Mouse (Mus musculus) adrenal gland, adult 18-20 months (tissue): ENCODE measurements at regions not wholly inside any gene's neighbourhood (a gene's known extent, or its start where the extent isn't known, plus 50 kb on each side); places are given as distances from the start of the nearest gene placed in this dataset.
A peak's percentile ranks its signal among the peaks of the same experiment; 100 is the strongest.

Experiments used
- DNase-seq, 2 experiments: peaks; one replicate each; pipeline ENCODE4 v3.0.0; 2021 to 2022; ENCODE audit warnings: low spot score in 2 of 2

GRCm38 (mm10) chr3:120123155-120123554 is 338.9 kb upstream of the Ptbp2 start:
- DNase-seq, result no peak

- DNase-seq, result no peak
Measured at GRCm38 (mm10) chr3:120083171-120083932, 299.1 kb upstream of the Ptbp2 start.

DNA sequence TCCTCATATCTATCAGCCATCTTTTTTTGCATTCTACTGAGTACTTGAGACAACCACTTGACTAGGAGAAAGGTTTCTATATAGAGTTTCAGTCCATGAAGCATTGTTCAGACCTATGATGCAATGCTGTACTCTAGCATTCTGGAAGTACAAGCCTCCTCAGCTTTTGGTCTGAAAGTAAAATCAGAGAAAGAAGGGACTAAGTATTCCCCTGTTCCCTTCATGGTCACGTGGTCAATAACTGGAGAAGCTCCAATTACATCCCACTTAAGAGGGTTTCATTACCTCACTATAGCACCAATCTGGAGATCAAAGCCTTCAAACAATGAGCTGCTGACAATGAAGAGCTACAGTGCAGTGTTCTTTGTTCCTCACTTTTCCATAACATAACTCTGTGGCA is 289.3 kb upstream of the Ptbp2 start:
- no peak for DNase-seq

DNA sequence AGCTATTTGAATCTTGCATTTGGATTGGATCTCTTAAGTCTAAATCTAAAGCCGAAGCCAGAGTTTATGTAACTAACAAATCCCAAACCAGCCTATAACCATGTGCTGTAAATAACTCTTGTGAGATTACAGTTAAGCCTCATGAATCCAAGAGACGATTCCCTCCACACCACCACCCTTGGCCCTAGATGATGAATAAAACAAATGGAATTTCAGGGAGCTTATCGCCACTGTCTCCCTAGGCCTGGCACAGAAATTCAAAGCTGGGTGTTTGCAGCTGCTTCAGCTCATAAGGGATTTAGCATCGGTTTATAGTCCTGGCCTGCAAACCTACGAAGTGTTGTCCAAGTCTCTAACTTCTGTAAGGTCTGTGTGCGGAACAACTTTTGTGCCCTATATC is 281.4 kb upstream of the Ptbp2 start:
- no peak for DNase-seq

DNA sequence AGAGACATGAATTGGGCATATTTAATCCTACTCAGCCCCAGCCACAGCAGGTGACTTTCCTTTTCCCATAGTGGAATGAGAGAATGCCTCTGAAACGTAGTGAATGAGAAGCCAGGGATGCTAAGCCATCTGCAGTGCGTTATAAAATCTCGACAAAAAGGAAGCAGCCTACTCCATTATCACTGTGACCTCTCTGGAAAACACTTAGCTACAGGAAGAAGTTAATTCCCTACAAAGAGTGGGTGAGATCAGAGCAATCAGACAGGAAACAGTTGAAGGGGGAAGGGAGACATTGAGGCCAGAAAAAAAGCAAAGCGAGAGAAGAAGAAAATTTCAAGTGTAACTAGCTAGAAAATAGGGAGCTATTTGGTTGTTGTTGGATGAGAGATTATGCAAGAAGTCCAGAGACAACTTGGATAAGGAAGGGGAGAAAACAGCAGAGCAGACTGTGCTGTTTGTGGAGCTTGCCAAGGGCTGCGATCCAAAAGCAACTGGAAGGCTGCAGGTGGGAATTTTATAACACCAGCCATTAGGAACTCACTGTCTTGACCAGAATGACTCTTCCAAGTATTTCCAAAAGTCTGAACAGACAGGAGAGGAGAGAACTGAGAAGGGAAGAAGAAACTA is 280.7 kb upstream of the Ptbp2 start:
- no peak for DNase-seq

GRCm38 (mm10) chr3:120062264-120062663 is 278.0 kb upstream of the Ptbp2 start:
- no peak for DNase-seq

DNA sequence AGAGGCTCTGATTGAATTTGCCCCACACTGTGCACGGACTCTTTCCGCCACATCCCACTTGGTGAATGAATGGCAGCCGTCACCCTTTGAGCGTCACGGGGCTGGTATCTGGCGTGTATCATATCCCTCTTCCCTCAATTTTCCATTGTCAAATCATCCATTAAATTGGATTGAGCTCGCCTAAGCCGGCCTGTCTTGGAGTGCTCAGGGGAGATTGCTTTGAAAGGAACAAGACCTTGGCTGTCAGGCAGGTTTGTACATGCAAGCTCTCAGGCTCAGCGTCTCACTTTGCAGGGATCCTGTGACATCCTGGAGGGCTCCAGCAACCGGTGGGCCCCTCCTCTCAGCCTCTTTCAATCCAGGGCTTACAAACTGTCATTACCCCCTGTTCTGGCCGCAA is 275.7 kb upstream of the Ptbp2 start:
- no peak for DNase-seq

GRCm38 (mm10) chr3:120055216-120056154 is 271.2 kb upstream of the Ptbp2 start:
- DNase-seq, result no peak

GRCm38 (mm10) chr3:120047238-120047637 is 263.0 kb upstream of the Ptbp2 start:
- DNase-seq, result no peak

DNA sequence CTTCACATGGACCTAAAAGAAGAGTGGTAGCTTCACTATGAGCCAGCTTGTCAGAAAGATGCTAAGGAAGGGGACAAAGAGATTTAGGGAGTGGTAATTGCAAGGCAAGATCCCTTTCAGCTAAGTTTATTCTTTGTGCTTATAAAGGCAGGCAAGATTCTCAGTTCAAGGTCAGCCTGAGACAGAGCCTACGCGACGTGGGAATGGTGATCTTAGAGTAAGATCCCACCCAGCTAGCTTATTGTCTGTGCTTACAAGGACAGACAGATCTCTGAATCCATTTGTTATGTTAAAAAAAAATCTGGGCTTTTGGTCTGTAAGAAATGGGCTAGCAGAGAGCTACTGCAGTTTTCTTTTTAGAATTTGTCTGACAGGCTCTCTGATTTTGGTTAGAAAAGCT is 253.3 kb upstream of the Ptbp2 start:
- no peak for DNase-seq

DNA sequence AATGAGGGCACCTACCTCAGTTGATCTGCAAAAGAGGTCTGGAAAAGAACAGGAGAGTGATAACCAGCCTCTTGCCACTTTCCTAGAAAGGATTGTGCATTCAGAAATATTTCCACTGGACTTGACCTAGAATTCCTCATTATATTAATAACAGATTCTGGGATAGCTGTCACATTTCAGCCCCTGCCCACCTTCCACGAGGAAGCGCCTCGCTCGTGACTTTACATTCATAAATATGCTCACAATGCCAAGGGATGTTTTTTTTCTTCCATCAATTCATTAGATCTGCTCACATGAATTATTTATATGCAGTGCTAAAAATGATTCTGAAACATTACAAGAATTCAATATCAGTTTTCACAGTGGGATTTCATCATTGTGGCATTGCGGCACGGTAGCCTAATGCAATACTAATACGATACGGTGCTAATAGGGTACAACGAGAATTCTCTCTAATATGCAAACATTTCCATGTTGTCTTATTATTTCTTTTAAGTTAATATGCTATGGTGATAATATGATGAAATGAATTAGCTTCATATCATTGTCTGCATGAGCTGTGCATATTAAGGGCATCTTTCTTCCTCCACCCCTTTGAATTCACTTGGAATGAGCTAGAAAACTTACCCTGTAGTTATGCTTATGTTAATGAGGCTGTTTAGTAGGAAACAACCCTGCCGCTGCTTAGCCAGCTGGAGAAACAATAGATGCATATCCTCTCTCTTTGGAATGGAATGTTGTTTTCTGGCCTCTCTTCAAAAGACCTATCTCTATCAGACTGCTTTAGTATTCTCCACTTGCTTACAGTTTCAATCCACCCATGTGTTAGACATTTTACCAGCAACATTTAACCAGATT is 235.8 kb upstream of the Ptbp2 start:
- DNase-seq, result no peak

- no peak for DNase-seq
Measured at GRCm38 (mm10) chr3:120015376-120015775, 231.1 kb upstream of the Ptbp2 start.

DNA sequence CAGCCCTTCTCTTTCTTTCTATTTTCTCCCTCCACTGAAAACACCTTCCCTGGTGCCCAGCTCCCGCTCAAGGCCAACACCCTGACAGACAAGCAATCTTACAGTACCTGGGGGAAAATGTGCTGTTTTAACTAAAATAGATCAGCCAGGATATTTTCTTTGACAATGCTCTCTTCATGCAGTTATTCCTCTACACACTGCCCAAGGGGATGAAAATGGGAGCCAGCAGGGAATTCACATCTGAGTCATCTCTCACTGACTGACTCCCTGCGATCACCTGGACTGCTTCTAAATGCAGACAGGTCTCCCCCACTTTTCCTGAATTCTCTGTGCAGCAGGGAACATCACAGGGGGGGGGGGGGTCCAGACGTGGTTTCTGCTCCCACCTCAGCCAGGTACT is 227.6 kb upstream of the Ptbp2 start:
- DNase-seq, result no peak

DNA sequence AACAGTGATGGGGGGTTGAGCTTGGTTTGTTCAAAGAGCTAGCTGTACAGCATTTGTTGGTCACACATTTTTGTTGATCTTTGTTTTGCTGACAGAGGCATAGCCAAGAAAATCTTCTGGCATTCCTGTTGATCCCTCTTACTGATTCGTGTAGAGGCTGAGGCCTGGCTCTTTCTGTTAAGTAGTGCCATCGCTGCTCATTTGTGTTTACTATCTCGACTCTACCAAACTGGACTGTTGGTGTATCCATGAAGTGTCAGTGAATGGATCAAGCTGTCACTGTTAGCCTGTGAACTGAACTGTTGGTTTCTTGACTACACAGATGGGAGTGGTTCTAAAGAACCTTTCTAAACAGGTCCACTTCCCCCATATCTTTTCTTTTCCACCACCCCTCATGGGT is 223.8 kb upstream of the Ptbp2 start:
- no peak for DNase-seq

DNA sequence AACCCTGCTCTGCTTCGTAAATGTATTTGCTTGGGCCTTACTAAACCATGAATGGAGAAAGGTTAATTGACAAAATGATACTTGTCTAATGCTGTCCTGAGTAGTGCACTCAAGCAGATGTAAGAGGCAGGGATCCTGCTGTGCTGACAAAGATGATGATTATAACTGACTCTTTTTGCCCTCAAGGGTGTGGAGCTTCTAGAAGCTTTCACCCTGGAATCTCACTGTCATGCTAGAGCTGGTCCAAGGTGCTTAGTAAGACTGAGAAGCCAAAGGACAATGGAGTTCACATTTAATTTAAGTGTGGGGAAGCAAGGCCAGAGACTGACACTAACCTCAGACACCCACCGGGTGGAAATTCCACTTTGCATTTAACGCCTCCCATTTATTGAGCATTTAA is 220.3 kb upstream of the Ptbp2 start:
- no peak for DNase-seq

DNA sequence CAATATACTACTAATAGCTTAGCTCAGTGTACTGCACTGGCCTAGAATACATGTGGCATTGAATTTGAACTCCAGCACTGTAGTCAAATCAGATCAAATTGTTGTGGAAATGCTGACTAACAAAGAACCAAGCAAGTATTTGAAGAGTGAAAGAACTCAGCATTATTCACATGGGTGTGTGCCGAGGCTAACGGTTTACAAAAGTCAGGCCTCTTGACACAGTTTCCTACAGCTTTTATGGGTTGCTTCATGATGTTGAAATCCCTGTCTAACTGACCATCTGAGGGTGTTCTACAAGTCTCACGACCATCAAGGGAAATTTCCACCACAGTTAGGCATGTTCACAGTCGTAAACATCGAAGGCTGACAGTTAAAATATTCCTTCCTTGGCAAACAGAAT is 216.0 kb upstream of the Ptbp2 start:
- no peak for DNase-seq

DNA sequence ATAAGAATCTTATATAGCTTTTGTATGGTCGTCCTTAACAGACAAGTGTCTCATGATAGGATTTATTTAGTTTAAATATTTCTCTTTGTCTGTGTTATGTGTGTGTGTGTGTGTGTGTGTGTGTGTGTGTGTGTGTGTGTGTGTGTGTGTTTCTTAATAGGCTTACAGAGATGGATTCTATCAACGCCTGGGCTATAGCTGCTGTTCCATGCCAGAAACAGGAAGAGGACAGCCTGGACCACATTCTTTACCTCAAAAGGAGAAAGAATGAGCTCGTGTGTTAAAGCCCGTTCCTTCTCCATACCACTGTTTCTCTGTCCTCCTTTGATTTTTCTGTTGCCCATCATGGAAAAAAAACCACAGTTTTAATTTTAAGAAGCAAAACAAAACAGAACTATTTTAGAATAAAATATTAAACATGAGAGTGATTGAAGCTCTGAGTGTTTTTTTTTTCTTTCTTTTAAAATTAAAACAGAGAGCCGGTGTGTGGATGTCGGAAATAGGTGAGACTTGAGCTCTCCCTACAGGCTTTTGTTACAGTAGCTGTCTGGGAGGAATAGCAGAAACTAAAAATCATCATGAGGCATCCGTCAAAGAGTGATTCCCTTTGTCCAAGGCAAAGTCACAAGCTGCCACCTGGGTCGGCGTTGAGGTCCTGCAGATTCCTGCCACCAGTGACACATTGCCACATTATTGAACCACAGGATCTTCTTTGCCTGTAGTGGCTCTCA is 212.2 kb upstream of the Ptbp2 start:
- no peak for DNase-seq

- peak in 1 of 2 experiments; percentile 26 for DNase-seq
Measured at GRCm38 (mm10) chr3:119995781-119996180, 211.5 kb upstream of the Ptbp2 start.

- no peak for DNase-seq
Measured at GRCm38 (mm10) chr3:119987245-119987852, 203.1 kb upstream of the Ptbp2 start.

DNA sequence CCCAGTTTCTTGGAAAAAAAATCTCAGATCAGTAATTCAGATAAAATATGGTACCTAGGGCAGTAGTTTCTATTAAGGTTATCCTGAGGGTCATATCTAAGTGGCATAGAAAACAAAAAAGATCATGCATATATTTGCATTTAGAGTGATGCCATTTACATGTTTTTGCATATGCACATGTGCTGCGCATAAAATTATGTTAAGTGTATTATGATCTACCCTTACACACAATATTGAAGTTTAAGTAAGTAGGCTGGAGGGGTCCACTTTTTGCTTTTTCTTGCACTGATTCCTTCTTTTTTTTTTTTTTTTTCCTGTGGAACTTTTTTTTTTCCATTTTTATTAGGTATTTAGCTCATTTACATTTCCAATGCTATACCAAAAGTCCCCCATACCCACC is 193.1 kb upstream of the Ptbp2 start:
- no peak for DNase-seq
